In the genomic region with DNA sequence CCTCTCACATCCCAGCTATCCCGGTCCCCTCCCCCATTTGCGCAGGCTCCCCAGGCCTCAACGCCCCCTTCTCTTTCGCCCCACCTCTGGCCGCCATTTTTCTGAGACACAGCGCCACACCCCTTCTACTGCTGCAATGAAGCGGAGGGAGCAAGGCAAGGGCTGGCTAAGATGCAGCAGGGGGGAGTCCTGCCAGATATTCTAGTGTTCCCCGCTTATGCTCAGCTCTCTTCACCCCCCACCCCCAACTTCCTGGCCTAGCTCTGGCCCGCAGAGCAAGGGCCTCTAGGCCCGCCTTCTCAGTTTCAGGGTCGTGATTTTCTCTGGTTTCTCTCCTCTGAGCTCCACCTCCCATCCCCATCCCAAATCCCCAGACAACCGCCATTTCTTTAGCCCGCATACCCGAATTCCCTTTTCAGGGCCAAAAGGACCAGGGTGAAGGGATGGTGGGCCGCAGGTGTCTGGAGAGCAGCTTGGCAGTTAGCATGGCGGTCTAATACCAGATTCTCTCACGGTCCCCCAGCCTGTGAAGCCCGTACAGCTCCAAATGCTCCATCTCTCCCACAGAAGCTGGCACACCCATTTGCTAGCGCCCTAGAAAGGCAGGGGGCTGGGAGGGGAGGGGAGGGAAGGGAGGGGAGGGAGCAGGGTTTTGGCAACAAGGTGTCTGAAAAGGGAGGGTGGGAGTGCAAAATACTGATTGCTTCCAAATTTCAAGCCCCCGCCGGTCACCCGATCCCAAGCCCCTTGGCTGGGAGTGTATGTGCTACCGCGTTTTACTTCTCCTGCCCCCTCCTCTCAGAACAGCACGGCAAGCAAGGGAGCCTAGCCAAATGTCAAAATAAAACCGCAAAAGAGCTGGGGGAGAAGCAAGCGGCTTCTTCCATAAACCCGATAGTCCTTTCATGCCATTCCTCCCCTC, we compare ENCODE assay signal across 8 mouse cellular contexts. TPM values are rescaled to one million over a fixed set of nuclear protein-coding genes. Genes with fewer than 3 reads are reported as not detected.
DNase-seq lines count a peak whose midpoint lies in the region; ATAC-seq and TF ChIP-seq lines count a peak whose summit lies in the region.

No protein-coding gene starts in this region.

- no peaks in the 10 kb centered on the region; the same call in 1 of the 2 replicates for H3K36me3 ChIP-seq in erythroblast, embryonic 14.5 days (ENCODE audit: control insufficient read depth)
- peaks cover 12% of the 10 kb centered on the region for H3K36me3 ChIP-seq in forebrain, postnatal 0 days (ENCODE audit: insufficient read depth)
- no peaks in the 10 kb centered on the region for H3K36me3 ChIP-seq in hindbrain, embryonic 16.5 days (ENCODE audit: control insufficient read depth, insufficient read depth, low read length)
- peaks cover 23% of the 10 kb centered on the region for H3K36me3 ChIP-seq in midbrain, embryonic 10.5 days
- peaks cover 4% of the 10 kb centered on the region; the same call in 1 of the 2 replicates for H3K36me3 ChIP-seq in stomach, embryonic 16.5 days (ENCODE audit: control insufficient read depth, insufficient read depth, low read length)

- peak; percentile 28 for TF ChIP-seq CTCF in forebrain, postnatal 0 days (IDR thresholded peaks at IDR 0.05; ENCODE audit: low read depth)

- intact Hi-C loops in left cerebral cortex, postnatal 36 days (cut with DNase I), result loop anchor here (2.0 to 5.0 kb wide), 2 partner anchors 51 to 104 kb away; partner anchors contain the start of gene Armcx3

- 30% methylated on average over 28 of the region's 28 CpGs for WGBS in forebrain, postnatal 0 days
- 21% methylated on average over 28 of the region's 28 CpGs for WGBS in hindbrain, embryonic 16.5 days
- WGBS in midbrain, embryonic 10.5 days, result 23% methylated on average over 28 of the region's 28 CpGs
- WGBS in stomach, embryonic 16.5 days, result 17% methylated on average over 28 of the region's 28 CpGs

- peaks cover 3% of the 10 kb centered on the region for H3K27me3 ChIP-seq in erythroblast, embryonic 14.5 days (ENCODE audit: control insufficient read depth)
- H3K27me3 ChIP-seq in forebrain, postnatal 0 days (ENCODE audit: insufficient read depth, low read length), result no peaks in the 10 kb centered on the region
- no peaks in the 10 kb centered on the region for H3K27me3 ChIP-seq in hindbrain, embryonic 16.5 days (replicated peaks; ENCODE audit: control insufficient read depth, insufficient read depth, low read length)
- peaks cover 93% of the 10 kb centered on the region for H3K27me3 ChIP-seq in midbrain, embryonic 10.5 days (ENCODE audit: low read depth, poor library complexity, severe bottlenecking)
- H3K27me3 ChIP-seq in stomach, embryonic 16.5 days (ENCODE audit: control insufficient read depth, insufficient read depth, low read length), result no peaks in the 10 kb centered on the region; the same call in 1 of the 2 replicates

- H3K9me3 ChIP-seq in erythroblast, embryonic 14.5 days (ENCODE audit: control insufficient read depth, low read length), result no peaks in the 10 kb centered on the region
- H3K9me3 ChIP-seq in forebrain, postnatal 0 days (ENCODE audit: low read length), result no peaks in the 10 kb centered on the region
- H3K9me3 ChIP-seq in hindbrain, embryonic 16.5 days (ENCODE audit: control insufficient read depth, low read length), result no peaks in the 10 kb centered on the region
- no peaks in the 10 kb centered on the region for H3K9me3 ChIP-seq in midbrain, embryonic 10.5 days (replicated peaks)
- H3K9me3 ChIP-seq in stomach, embryonic 16.5 days (replicated peaks; ENCODE audit: control insufficient read depth, low read length), result no peaks in the 10 kb centered on the region

- peak overlapping the region; percentile 65 for H3K9ac ChIP-seq in forebrain, postnatal 0 days
- H3K9ac ChIP-seq in hindbrain, embryonic 16.5 days (ENCODE audit: low read depth, low read length), result peak overlapping the region; percentile 70
- peak overlapping the region; percentile 75 for H3K9ac ChIP-seq in stomach, embryonic 16.5 days (ENCODE audit: low read length)

- peak; percentile 72 for DNase-seq in forebrain, postnatal 0 days
- DNase-seq in left cerebral cortex, postnatal 36 days (ENCODE audit: low spot score in 2 of 2), result peak; percentile 40 to 44
- peak; percentile 53 for DNase-seq in midbrain, embryonic 10.5 days (ENCODE audit: low spot score)

- H3K4me3 ChIP-seq in erythroblast, embryonic 14.5 days (replicated peaks), result peak overlapping the region; percentile 57
- H3K4me3 ChIP-seq in brown adipose tissue, adult 24 weeks (ENCODE audit: insufficient read depth, low read depth, low read length), result peak overlapping the region; percentile 67
- peak overlapping the region; percentile 53 for H3K4me3 ChIP-seq in forebrain, postnatal 0 days (ENCODE audit: low read depth, low read length)
- H3K4me3 ChIP-seq in hindbrain, embryonic 16.5 days (ENCODE audit: low read length), result peak overlapping the region; percentile 54
- H3K4me3 ChIP-seq in midbrain, embryonic 10.5 days, result peak overlapping the region; percentile 70
- peak overlapping the region; percentile 59 for H3K4me3 ChIP-seq in stomach, embryonic 16.5 days (replicated peaks; ENCODE audit: low read length)

- no peak overlapping the region for H3K27ac ChIP-seq in brown adipose tissue, adult 24 weeks (replicated peaks; ENCODE audit: low read depth, low read length)
- H3K27ac ChIP-seq in forebrain, postnatal 0 days (ENCODE audit: low read depth, low read length), result peak overlapping the region; percentile 87
- H3K27ac ChIP-seq in hindbrain, embryonic 16.5 days (ENCODE audit: low read depth, low read length), result peak overlapping the region; percentile 87
- peak overlapping the region; percentile 88 for H3K27ac ChIP-seq in midbrain, embryonic 10.5 days (replicated peaks)
- H3K27ac ChIP-seq in stomach, embryonic 16.5 days (ENCODE audit: low read length), result peak overlapping the region; percentile 73

- H3K4me1 ChIP-seq in erythroblast, embryonic 14.5 days (ENCODE audit: control insufficient read depth), result peaks cover 13% of the 10 kb centered on the region
- H3K4me1 ChIP-seq in brown adipose tissue, adult 24 weeks (ENCODE audit: control insufficient read depth, insufficient read depth, insufficient read length, low read length), result no peaks in the 10 kb centered on the region
- no peaks in the 10 kb centered on the region for H3K4me1 ChIP-seq in forebrain, postnatal 0 days (ENCODE audit: insufficient read depth)
- H3K4me1 ChIP-seq in hindbrain, embryonic 16.5 days (ENCODE audit: control insufficient read depth, insufficient read depth, low read depth, low read length), result peaks cover 4% of the 10 kb centered on the region; the same call in 1 of the 2 replicates
- peaks cover 9% of the 10 kb centered on the region for H3K4me1 ChIP-seq in midbrain, embryonic 10.5 days
- H3K4me1 ChIP-seq in stomach, embryonic 16.5 days (ENCODE audit: control insufficient read depth, insufficient read depth, low read length), result no peaks in the 10 kb centered on the region

- ATAC-seq in erythroblast, adult 5-6 weeks (replicated peaks; ENCODE audit: low FRiP score, poor library complexity, severe bottlenecking), result no peak
- ATAC-seq in forebrain, postnatal 0 days, result peak; percentile 86
- peak; percentile 87 for ATAC-seq in hindbrain, embryonic 16.5 days
- ATAC-seq in stomach, embryonic 16.5 days (ENCODE audit: insufficient read depth, low FRiP score), result peak; percentile 74

- H3K4me2 ChIP-seq in forebrain, postnatal 0 days (ENCODE audit: low read depth), result peak overlapping the region; percentile 49
- H3K4me2 ChIP-seq in hindbrain, embryonic 16.5 days (ENCODE audit: low read length), result peak overlapping the region; percentile 65
- H3K4me2 ChIP-seq in stomach, embryonic 16.5 days (ENCODE audit: low read depth, low read length), result peak overlapping the region; percentile 47

RNA-seq across cellular contexts. Expression of gene Armcx2, which starts 0.9 kb away (rescaled TPM):
- 0.04 and 0.10 TPM in 2 replicates for polyA plus RNA-seq in erythroblast, embryonic 14.5 days (2012)
- total RNA-seq in erythroblast, adult 5-6 weeks (2015; ENCODE audit: low replicate concordance), result 2.3 TPM in 2 replicates
- 2.0 TPM in 1 of 2 replicates, not detected in the other for total RNA-seq in erythroblast, adult 5-6 weeks (2017; ENCODE audit: low replicate concordance)
- polyA plus RNA-seq in brown adipose tissue, adult 24 weeks (2012; ENCODE audit: insufficient read depth, insufficient read length, missing spikeins), result 2.4 and 3.0 TPM in 2 replicates
- 104 and 128 TPM in 2 replicates for total RNA-seq in forebrain, postnatal 0 days (2014; rRNA removed)
- polyA plus RNA-seq in forebrain, postnatal 0 days (2015; fragmentation: Nextera tagmentation; extraction: Ambion mirVana), result 57.4 and 70.4 TPM in 2 replicates
- polyA plus RNA-seq in hindbrain, embryonic 16.5 days (2015; fragmentation: Nextera tagmentation; extraction: Ambion mirVana), result 83.0 and 90.8 TPM in 2 replicates
- 10 to 100 TPM; 79.1 to 79.8 TPM for total RNA-seq in left cerebral cortex, postnatal 36 days (2021)
- polyA plus RNA-seq in midbrain, embryonic 10.5 days (2016; fragmentation: Nextera tagmentation; extraction: Ambion mirVana), result 88.7 and 89.5 TPM in 2 replicates
- polyA plus RNA-seq in stomach, embryonic 16.5 days (2015; fragmentation: Nextera tagmentation; extraction: Ambion mirVana), result 59.4 and 60.3 TPM in 2 replicates

RNA-seq across cellular contexts. Expression of gene Armcx3, which starts 51.7 kb away (rescaled TPM):
- polyA plus RNA-seq in erythroblast, embryonic 14.5 days (2012), result 0.04 and 0.05 TPM in 2 replicates
- 3.8 and 5.0 TPM in 2 replicates for total RNA-seq in erythroblast, adult 5-6 weeks (2015; ENCODE audit: low replicate concordance)
- 2.0 and 3.5 TPM in 2 replicates for total RNA-seq in erythroblast, adult 5-6 weeks (2017; ENCODE audit: low replicate concordance)
- 11.7 and 16.5 TPM in 2 replicates for polyA plus RNA-seq in brown adipose tissue, adult 24 weeks (2012; ENCODE audit: insufficient read depth, insufficient read length, missing spikeins)
- total RNA-seq in forebrain, postnatal 0 days (2014; rRNA removed), result 66.5 and 68.5 TPM in 2 replicates
- 57.7 and 68.4 TPM in 2 replicates for polyA plus RNA-seq in forebrain, postnatal 0 days (2015; fragmentation: Nextera tagmentation; extraction: Ambion mirVana)
- 99.4 and 110 TPM in 2 replicates for polyA plus RNA-seq in hindbrain, embryonic 16.5 days (2015; fragmentation: Nextera tagmentation; extraction: Ambion mirVana)
- total RNA-seq in left cerebral cortex, postnatal 36 days (2021), result 10 to 100 TPM; 69.0 to 80.1 TPM
- polyA plus RNA-seq in midbrain, embryonic 10.5 days (2016; fragmentation: Nextera tagmentation; extraction: Ambion mirVana), result 53.2 and 56.2 TPM in 2 replicates
- polyA plus RNA-seq in stomach, embryonic 16.5 days (2015; fragmentation: Nextera tagmentation; extraction: Ambion mirVana), result 88.8 and 92.8 TPM in 2 replicates

RNA-seq across cellular contexts. Expression of gene Armcx6, which starts 56.9 kb away (rescaled TPM):
- polyA plus RNA-seq in erythroblast, embryonic 14.5 days (2012), result 0.03 and 0.06 TPM in 2 replicates
- 0.63 and 2.9 TPM in 2 replicates for total RNA-seq in erythroblast, adult 5-6 weeks (2015; ENCODE audit: low replicate concordance)
- 0.09 and 0.70 TPM in 2 replicates for total RNA-seq in erythroblast, adult 5-6 weeks (2017; ENCODE audit: low replicate concordance)
- 0.67 TPM in 1 of 2 replicates, not detected in the other for polyA plus RNA-seq in brown adipose tissue, adult 24 weeks (2012; ENCODE audit: insufficient read depth, insufficient read length, missing spikeins)
- 28.1 and 31.6 TPM in 2 replicates for total RNA-seq in forebrain, postnatal 0 days (2014; rRNA removed)
- 30.8 and 40.9 TPM in 2 replicates for polyA plus RNA-seq in forebrain, postnatal 0 days (2015; fragmentation: Nextera tagmentation; extraction: Ambion mirVana)
- 48.2 and 50.2 TPM in 2 replicates for polyA plus RNA-seq in hindbrain, embryonic 16.5 days (2015; fragmentation: Nextera tagmentation; extraction: Ambion mirVana)
- total RNA-seq in left cerebral cortex, postnatal 36 days (2021), result 1 to 10 TPM; 4.3 to 5.4 TPM
- polyA plus RNA-seq in midbrain, embryonic 10.5 days (2016; fragmentation: Nextera tagmentation; extraction: Ambion mirVana), result 13.6 and 15.6 TPM in 2 replicates
- polyA plus RNA-seq in stomach, embryonic 16.5 days (2015; fragmentation: Nextera tagmentation; extraction: Ambion mirVana), result 20.8 and 23.9 TPM in 2 replicates

Comparison
In these comparisons a context has a peak if more than half of its experiments do, and no peak if none do; other contexts are left out.
1. RNA of gene Armcx2, which starts 0.9 kb away (polyA plus RNA-seq): 88.7 to 89.5 TPM in midbrain, embryonic 10.5 days, 83.0 to 90.8 TPM in hindbrain, embryonic 16.5 days, 57.4 to 70.4 TPM in forebrain, postnatal 0 days and 59.4 to 60.3 TPM in stomach, embryonic 16.5 days; 2.4 to 3.0 TPM in brown adipose tissue, adult 24 weeks and 0.04 to 0.10 TPM in erythroblast, embryonic 14.5 days; every median in the first group is over 10 times any median in the second.
2. RNA of gene Armcx3, which starts 51.7 kb away (polyA plus RNA-seq): 99.4 to 110 TPM in hindbrain, embryonic 16.5 days, 88.8 to 92.8 TPM in stomach, embryonic 16.5 days, 57.7 to 68.4 TPM in forebrain, postnatal 0 days, 53.2 to 56.2 TPM in midbrain, embryonic 10.5 days and 11.7 to 16.5 TPM in brown adipose tissue, adult 24 weeks; 0.04 to 0.05 TPM in erythroblast, embryonic 14.5 days; every median in the first group is over 10 times any median in the second.
3. Peak in every context shown above with its lines, with median percentiles within 50 percentile points of each other: H3K4me3 ChIP-seq, DNase-seq, H3K4me2 ChIP-seq and H3K9ac ChIP-seq.